Mouse (Mus musculus): ENCODE results near the gene Sparcl1. TPM values are rescaled to one million over a fixed set of nuclear protein-coding genes. Genes with fewer than 3 reads are reported as not detected.

Sparcl1 gene
- polyA plus RNA-seq, 1 experiment = 0.02 TPM

DNA sequence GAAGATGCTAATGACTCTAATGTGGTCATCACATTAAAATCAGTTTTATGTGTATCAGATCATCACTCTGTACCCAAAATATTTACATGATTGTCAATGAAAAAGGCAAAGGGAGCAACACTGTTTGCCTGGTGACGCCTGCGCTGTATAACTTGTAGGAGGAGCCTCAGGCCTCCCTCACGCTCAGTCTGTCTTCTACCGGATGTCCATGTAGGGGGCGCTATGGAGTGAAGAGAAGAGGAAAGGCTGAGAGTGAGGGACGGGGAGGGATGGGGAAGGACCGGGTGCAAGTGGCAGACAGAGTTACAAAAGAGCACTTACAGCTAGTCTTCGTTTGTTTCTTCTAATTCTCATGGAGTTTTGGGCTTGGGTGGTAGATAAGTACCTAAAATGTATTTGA lies 60.6 kb downstream of the Sparcl1 start:
- no peak for TF ChIP-seq USF1 (IDR thresholded peaks at IDR 0.05; ENCODE audit: low read depth)
- no peak overlapping the region for H3K4me2 ChIP-seq (ENCODE audit: low read depth)
- H3K79me2 ChIP-seq (ENCODE audit: control insufficient read depth, insufficient read depth) = peaks cover 11% of the 10 kb centered on the region
- no peaks in the 10 kb centered on the region for H3K27me3 ChIP-seq (ENCODE audit: control insufficient read depth, insufficient read depth, insufficient read length)
- peaks cover 22% of the 10 kb centered on the region for H3K36me3 ChIP-seq (ENCODE audit: control insufficient read depth, insufficient read depth)
- no peak overlapping the region for H3K4me3 ChIP-seq
- no peak overlapping the region for H3ac ChIP-seq (ENCODE audit: control insufficient read depth, insufficient read length)

DNA sequence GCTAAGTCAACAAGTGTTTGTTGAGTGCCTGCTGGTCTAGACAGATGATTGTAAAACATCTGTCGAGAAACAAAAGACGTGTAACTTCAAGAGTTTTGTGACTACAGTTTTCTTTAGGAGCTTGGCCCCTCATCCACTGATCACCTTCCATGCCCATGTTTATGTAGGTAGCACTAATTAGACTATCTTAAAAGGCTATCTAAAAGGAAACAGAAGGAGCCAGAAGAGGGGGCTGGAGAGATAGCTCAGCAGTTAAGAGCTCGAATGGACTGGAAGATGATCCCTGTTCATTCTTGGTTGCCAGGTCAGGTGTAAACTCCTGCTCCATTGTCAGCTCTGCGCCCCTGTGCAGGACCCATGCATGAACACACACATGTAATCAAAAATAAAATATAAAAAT lies 65.4 kb downstream of the Sparcl1 start:
- Histone ChIP-seq H3K4me2 (ENCODE audit: low read depth) (peak overlapping the region; percentile 95), H3K79me2 (ENCODE audit: control insufficient read depth, insufficient read depth) (peaks cover 20% of the 10 kb centered on the region), H3ac (ENCODE audit: control insufficient read depth, insufficient read length) (no peak overlapping the region), H3K36me3 (ENCODE audit: control insufficient read depth, insufficient read depth) (peaks cover 11% of the 10 kb centered on the region), H3K4me3 (peak overlapping the region; percentile 67), H3K27me3 (ENCODE audit: control insufficient read depth, insufficient read depth, insufficient read length) (no peaks in the 10 kb centered on the region)
- no peak for TF ChIP-seq TCF3 (IDR thresholded peaks at IDR 0.05; ENCODE audit: insufficient read length, low read depth)
- no peak for TF ChIP-seq SRF (IDR thresholded peaks at IDR 0.05; ENCODE audit: control insufficient read depth, insufficient read length, low read depth)

DNA sequence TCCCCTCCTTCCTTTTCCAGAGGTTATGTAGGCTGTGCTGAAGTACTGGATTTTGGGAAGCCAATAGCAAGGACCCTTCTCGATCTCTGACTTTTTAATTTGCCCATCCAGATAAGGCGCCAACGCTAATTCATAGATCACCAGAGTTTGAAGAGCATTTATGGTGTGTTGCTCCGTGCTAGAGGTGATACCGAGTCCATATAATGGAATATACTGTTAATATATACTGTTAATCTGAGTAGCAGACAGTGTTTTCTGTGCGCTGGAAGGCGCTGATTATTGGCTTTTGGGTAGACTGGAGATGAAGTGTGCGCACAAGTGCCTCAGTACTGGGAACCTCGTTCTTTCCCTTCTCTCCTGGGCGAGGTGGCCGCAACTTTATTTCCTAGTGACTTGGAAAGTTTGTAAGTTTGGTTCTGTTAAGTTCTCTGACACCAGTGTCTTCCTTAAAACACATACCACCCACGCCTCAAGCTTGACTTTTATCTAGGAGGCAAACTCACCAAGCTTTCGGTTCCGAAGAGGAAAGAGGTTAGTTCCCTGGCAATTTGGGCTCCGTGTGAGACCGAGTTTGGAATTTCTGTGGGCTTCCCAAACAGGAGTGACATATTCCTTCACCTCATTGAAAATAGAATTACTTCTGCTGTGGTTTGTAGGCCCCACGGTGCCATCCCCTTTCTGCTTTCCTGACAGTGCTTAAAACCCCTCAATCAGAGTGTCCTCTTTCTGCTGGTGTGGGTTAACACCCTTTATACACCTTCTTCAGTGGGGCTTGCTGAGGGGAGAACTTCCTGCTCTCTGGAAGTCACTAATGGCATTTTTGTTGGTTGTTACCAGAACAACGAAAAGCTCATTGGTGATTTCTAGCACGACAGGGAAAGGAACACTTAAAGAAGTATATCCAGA lies 66.1 kb downstream of the Sparcl1 start:
- Histone ChIP-seq H3ac (ENCODE audit: control insufficient read depth, insufficient read length) (peak overlapping the region; percentile 76), H3K4me3 (peak overlapping the region; percentile 67), H3K36me3 (ENCODE audit: control insufficient read depth, insufficient read depth) (peaks cover 11% of the 10 kb centered on the region), H3K79me2 (ENCODE audit: control insufficient read depth, insufficient read depth) (peaks cover 20% of the 10 kb centered on the region), H3K4me2 (ENCODE audit: low read depth) (peak overlapping the region; percentile 95), H3K27me3 (ENCODE audit: control insufficient read depth, insufficient read depth, insufficient read length) (no peaks in the 10 kb centered on the region)
- TF ChIP-seq SRF (IDR thresholded peaks at IDR 0.05; ENCODE audit: control insufficient read depth, insufficient read length, low read depth) (no peak), REST (IDR thresholded peaks at IDR 0.05; ENCODE audit: insufficient read depth, insufficient read length) (no peak), USF1 (IDR thresholded peaks at IDR 0.05; ENCODE audit: low read depth) (no peak), MYOD1 (IDR thresholded peaks at IDR 0.05; ENCODE audit: control insufficient read depth in 1 of 3, insufficient read length in 2 of 3, low read depth in 2 of 3) (no peak), TCF3 (IDR thresholded peaks at IDR 0.05; ENCODE audit: insufficient read length, low read depth) (no peak), TCF12 (IDR thresholded peaks at IDR 0.05; ENCODE audit: insufficient read depth, poor library complexity, severe bottlenecking) (no peak), CEBPB (IDR thresholded peaks at IDR 0.05; ENCODE audit: insufficient read depth, poor library complexity, severe bottlenecking) (no peak), POLR2A (IDR thresholded peaks at IDR 0.05; ENCODE audit: insufficient read length, low read depth) (no peak), POLR2AphosphoS2 (IDR thresholded peaks at IDR 0.05; ENCODE audit: insufficient read length, low read depth) (no peak), MAX (IDR thresholded peaks at IDR 0.05; ENCODE audit: low read depth) (no peak), E2F4 (IDR thresholded peaks at IDR 0.05; ENCODE audit: insufficient read depth) (no peak), MYOG (IDR thresholded peaks at IDR 0.05; ENCODE audit: control insufficient read depth in 1 of 3, insufficient read depth in 1 of 3, insufficient read length in 2 of 3, low read depth in 2 of 3) (no peak)

DNA sequence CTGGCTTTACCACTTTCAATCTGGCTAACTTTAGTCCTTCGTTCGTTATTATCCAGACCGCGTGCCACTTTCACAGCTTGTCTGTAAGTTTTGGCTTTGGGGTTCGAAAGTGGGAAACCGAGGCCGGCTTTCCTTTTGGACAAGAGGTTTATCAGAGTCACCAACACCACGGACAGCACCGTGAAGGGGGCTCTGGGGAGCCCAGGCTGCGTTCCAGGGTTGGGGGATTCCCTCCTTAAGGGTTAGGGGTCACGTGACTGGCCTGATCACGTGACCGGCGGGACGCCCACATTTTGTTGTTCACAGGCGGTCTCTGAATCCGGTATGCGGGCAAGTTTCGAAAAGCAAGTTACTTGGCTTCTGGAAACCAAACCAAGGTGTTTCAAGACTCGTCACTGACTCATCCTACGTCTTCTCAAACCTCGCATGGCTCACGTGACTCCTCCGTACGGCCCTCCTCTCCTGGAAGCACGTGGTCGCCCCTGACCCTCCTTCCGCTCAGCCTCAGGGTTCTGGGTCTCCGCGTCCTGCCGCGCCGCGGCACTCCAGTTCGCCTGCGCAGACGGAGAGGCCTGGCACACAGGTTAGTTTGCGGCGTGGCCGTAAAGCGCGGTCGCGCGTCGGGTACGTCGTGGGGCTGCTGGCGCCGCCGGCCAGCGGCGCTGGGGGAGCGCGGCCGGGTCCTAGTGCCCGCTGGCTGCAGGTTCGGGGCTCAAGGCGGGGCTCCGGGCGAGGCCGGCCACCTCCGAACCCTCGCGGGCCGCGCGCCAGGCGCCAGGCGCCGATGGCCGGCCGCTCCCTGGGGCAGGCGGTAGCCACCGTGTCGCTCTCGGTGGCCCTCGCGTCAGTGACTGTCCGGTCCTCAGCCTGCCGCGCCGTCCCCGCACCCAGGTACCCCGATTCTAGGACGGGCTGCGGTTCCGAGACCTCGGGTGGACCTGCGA lies 67.0 kb downstream of the Sparcl1 start, which contains the start of gene Nudt9:
Gene Nudt9, plus strand, starts transcription at position 51 of the 944 bp plus-strand sequence.
- Histone ChIP-seq H3K4me2 (ENCODE audit: low read depth) (peak within 1 kb of the TSS; percentile 95), H3ac (ENCODE audit: control insufficient read depth, insufficient read length) (peak within 1 kb of the TSS; percentile 76), H3K27me3 (ENCODE audit: control insufficient read depth, insufficient read depth, insufficient read length) (no peaks in the 10 kb centered on the region), H3K4me3 (peak within 1 kb of the TSS; percentile 67), H3K79me2 (ENCODE audit: control insufficient read depth, insufficient read depth) (peaks cover 20% of the 10 kb centered on the region), H3K36me3 (ENCODE audit: control insufficient read depth, insufficient read depth) (peaks cover 5% of the 10 kb centered on the region)
- TF ChIP-seq TCF3 (IDR thresholded peaks at IDR 0.05; ENCODE audit: insufficient read length, low read depth) = no peak
- TF ChIP-seq POLR2AphosphoS2 (IDR thresholded peaks at IDR 0.05; ENCODE audit: insufficient read length, low read depth) = peak; percentile 75
- no peak for TF ChIP-seq CEBPB (IDR thresholded peaks at IDR 0.05; ENCODE audit: insufficient read depth, poor library complexity, severe bottlenecking)
- peak; percentile 72 for TF ChIP-seq POLR2A (IDR thresholded peaks at IDR 0.05; ENCODE audit: insufficient read length, low read depth)
- TF ChIP-seq MYOD1 (IDR thresholded peaks at IDR 0.05; ENCODE audit: control insufficient read depth in 1 of 3, insufficient read length in 2 of 3, low read depth in 2 of 3) = peak in 1 of 3 experiments; percentile 11
- TF ChIP-seq USF1 (IDR thresholded peaks at IDR 0.05; ENCODE audit: low read depth) = peak; percentile 86
- TF ChIP-seq SRF (IDR thresholded peaks at IDR 0.05; ENCODE audit: control insufficient read depth, insufficient read length, low read depth) = no peak
- no peak for TF ChIP-seq TCF12 (IDR thresholded peaks at IDR 0.05; ENCODE audit: insufficient read depth, poor library complexity, severe bottlenecking)
- no peak for TF ChIP-seq E2F4 (IDR thresholded peaks at IDR 0.05; ENCODE audit: insufficient read depth)
- no peak for TF ChIP-seq REST (IDR thresholded peaks at IDR 0.05; ENCODE audit: insufficient read depth, insufficient read length)
- TF ChIP-seq MYOG (IDR thresholded peaks at IDR 0.05; ENCODE audit: control insufficient read depth in 1 of 3, insufficient read depth in 1 of 3, insufficient read length in 2 of 3, low read depth in 2 of 3) = peak in 1 of 3 experiments; percentile 34
- TF ChIP-seq MAX (IDR thresholded peaks at IDR 0.05; ENCODE audit: low read depth) = no peak

Measured in myocyte (in vitro differentiated cells).